Mouse (Mus musculus): ENCODE data around the gene Gm37240. TPM values are rescaled to one million over a fixed set of nuclear protein-coding genes. Genes with fewer than 3 reads are reported as not detected.

Gm37240 gene
- polyA plus RNA-seq, 1 experiment, result 0.26 TPM

GRCm38 (mm10) chr3:85212751-85213350 is 674.5 kb downstream of the Gm37240 start:
- DNase-seq (ENCODE audit: extremely low spot score in 1 of 2, low spot score in 1 of 2), result no peak

DNA sequence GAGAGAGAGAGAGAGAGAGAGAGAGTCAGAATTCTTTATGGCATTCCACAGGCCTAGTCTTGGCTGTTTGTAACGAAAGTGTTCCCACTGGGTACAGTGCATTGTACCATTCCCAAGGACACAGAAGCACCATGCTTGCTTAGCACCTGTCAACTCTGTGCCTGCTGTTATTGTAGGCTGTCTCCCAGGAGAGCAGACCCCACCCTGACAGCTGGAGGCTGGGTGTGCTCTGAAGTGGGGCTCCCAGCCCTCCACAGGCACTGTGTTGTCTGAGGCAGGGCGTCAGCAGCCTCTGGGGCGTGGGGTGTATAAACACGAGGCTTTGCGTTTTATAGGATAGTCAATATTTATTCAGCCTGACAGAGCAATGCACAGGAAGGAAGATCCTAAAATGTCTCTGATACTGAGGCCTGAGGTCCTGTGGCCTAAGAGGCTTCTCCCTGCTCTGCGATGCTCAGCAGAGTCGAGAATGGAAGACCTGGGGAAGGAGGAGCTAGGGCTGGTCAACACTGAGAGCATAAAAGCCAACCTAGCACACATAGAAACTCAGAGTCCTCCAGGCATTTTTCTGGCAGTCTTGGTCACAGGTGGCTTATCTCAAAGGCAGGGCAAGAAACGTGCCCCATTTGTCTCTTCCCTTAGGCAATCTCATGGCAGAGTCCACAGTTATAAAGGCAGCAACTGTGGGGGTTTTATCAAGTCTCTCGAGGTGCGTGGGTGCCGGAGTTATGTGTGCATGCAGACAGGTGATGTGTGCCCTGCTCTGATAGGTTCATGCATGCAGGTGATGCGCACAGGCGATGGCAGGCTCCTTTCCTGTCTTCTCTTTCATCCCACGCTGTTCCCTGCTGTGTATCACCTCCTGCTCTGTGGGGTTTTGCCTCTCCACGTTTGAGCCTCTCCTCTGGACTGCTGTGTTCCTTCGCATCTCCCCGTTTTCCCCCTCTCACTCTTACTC is 677.2 kb downstream of the Gm37240 start:
- DNase-seq (ENCODE audit: extremely low spot score in 1 of 2, low spot score in 1 of 2), result no peak

DNA sequence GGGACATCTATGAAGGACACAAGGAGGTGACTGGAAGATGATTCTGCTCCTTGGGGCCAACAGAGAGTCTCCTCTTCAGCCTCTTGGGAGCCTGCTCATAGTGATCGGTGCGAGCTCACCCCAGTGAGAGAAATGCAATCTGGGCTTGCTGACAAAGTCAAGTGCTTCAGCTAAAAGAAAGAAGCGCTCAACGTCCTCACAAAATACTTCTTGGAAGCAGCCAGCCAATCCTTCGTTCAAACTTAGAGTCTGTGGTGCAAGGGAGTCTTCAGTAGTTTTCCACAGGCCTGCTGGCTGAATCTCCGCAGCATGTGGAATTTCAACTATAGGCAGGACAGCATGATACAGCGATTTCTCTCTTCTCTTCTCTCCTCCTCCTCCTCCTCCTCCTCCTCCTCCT is 680.8 kb downstream of the Gm37240 start:
- DNase-seq (ENCODE audit: extremely low spot score in 1 of 2, low spot score in 1 of 2), result no peak

GRCm38 (mm10) chr3:85205911-85206310 is 681.4 kb downstream of the Gm37240 start:
- no peak for DNase-seq (ENCODE audit: extremely low spot score in 1 of 2, low spot score in 1 of 2)

- DNase-seq (ENCODE audit: extremely low spot score in 1 of 2, low spot score in 1 of 2), result no peak
Measured at GRCm38 (mm10) chr3:85203659-85204058, 683.7 kb downstream of the Gm37240 start.

GRCm38 (mm10) chr3:85202726-85203125 is 684.6 kb downstream of the Gm37240 start:
- DNase-seq (ENCODE audit: extremely low spot score in 1 of 2, low spot score in 1 of 2), result no peak

DNA sequence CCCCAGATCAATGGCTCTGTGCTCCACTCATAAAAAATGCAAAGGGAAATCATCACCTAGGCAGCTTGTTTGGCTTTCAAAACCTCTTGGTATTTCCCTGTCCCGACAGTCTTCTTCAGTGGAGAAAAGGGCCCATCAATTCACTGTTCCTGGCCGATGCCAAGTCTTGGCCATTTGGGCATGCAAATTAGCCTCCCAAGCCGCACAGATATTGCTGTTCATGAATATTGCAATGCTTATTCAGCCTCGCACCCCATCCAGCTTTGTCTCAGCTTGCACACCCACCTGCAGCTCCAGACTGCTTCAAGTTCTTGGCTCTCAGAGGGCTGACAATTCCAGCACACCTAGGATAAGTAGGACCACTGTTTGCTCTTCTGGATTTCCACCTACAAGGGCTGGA is 685.5 kb downstream of the Gm37240 start:
- no peak for DNase-seq (ENCODE audit: extremely low spot score in 1 of 2, low spot score in 1 of 2)

GRCm38 (mm10) chr3:85198496-85198895 is 688.8 kb downstream of the Gm37240 start:
- DNase-seq (ENCODE audit: extremely low spot score in 1 of 2, low spot score in 1 of 2), result no peak

GRCm38 (mm10) chr3:85197148-85197547 is 690.2 kb downstream of the Gm37240 start:
- no peak for DNase-seq (ENCODE audit: extremely low spot score in 1 of 2, low spot score in 1 of 2)

DNA sequence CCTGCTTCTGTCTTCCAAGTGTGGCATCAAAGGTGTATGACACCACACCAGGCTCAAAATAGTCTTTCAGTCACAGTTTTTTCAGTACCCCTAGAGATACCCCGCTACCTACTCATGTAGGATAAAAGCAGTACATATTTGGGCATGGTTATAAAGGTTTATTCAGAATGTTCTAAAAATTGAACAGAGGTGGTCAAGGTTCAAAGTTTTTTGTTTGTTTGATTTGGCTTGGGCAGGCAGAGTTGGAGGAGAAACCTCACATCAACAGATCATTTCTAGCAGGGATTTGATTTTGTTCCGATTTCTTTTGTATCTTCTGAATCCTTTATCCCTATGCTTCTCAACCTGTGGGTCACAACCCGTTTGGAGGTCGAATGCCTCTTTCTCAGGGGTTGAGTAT is 690.7 kb downstream of the Gm37240 start:
- DNase-seq (ENCODE audit: extremely low spot score in 1 of 2, low spot score in 1 of 2), result no peak

DNA sequence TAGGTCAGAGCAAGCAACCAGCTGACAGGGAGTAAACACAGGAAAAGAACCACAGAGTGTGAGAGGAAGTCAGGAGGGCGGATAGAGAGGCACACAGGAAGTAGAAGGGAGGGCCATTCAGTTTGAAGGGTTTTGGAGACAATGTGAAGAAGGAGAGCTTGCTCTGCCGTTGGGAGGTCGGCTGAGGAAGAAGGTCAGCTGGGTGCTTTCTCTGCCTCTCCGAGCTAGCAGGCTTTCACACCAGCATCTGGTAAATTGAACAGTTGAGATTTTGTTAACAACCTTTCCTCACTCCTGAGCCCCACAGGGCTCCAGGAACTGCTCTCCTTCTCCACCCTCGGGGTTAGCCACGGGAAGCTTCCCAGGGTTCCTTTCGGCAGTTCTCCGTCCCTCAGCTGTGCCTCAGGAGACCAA is 692.2 kb downstream of the Gm37240 start:
- DNase-seq (ENCODE audit: extremely low spot score in 1 of 2, low spot score in 1 of 2), result no peak

GRCm38 (mm10) chr3:85189791-85190190 is 697.5 kb downstream of the Gm37240 start:
- no peak for DNase-seq (ENCODE audit: extremely low spot score in 1 of 2, low spot score in 1 of 2)

- DNase-seq (ENCODE audit: extremely low spot score in 1 of 2, low spot score in 1 of 2), result peak; percentile 47 to 67
Measured at GRCm38 (mm10) chr3:85188364-85188763, 699.0 kb downstream of the Gm37240 start.

DNA sequence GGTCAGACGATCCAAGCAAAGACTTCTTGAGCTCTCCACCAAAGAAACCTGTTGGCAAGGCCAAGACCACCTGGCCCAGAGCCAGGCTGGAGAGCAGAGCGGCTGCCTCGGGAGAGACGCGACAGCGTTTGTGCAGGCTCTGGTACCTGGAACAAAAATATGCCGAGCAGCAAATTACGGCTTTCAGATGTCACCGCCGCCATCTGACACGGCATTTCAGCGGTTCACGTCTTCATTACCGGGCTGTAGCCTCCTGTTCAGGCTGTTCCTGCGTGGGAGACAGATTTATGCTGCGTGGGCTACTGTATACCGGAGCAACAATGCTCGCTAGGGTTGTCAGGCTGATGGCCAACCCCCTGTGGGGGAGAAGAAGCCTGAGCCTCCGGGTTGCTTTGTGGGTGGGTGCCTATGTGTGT is 700.6 kb downstream of the Gm37240 start:
- peak in 1 of 2 experiments; percentile 73 for DNase-seq (ENCODE audit: extremely low spot score in 1 of 2, low spot score in 1 of 2)

DNA sequence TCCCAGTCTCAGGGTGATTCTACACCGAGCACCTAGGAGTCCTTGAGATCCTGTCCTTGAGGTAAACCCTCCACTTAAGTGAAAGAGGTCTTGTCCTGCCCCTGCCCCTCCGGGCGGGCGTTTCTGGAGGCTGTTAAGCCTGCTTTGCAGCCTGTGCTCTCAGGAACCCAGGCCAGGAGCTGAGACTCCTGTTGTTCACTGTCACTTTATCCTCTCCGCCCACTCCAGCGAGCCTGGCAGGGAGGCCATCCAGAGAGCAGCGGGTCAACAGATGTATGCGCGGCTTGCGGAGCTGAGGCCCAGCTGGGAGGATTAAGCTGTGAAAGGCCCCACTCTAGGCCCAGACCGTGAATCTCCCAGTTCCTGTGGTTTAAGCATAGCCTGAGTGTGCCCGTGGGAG is 701.5 kb downstream of the Gm37240 start:
- no peak for DNase-seq (ENCODE audit: extremely low spot score in 1 of 2, low spot score in 1 of 2)

DNA sequence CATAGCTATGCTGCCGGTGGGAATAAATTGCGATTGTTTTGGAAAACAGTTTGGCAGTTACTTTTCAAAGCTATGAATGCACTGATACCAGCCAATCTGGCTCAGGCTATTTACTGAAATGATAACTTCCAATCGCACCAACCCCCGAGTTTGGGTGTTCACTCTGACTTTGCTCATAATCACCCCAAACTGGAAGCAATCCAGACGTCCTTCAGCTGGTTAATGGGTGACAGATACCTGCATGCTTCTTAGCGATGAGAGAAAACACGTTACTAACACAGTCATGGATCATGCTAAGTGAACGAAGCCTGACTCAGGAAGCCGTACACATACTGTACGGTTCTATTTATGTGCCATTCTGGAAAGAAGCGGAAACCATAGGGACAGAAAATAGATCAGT is 702.4 kb downstream of the Gm37240 start:
- no peak for DNase-seq (ENCODE audit: extremely low spot score in 1 of 2, low spot score in 1 of 2)

DNA sequence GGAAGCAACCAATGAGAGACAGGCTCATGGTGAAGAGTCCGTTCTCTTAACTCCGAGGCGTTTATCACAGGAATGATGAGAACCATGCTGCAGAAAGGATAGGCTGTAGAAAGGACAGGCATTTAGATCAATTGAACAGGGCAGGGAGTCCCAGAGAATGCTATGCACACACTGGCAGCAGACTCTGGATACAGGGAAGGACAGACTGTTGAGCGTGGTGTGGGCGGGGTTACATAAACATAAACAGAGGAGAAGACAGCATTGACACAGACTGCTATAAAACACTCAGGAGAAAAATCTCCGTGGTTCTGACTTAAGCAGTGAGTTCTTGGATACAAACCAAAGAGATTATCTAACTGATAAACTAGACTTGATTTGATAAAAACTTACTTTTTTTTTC is 703.2 kb downstream of the Gm37240 start:
- no peak for DNase-seq (ENCODE audit: extremely low spot score in 1 of 2, low spot score in 1 of 2)

GRCm38 (mm10) chr3:85176736-85177135 is 710.6 kb downstream of the Gm37240 start:
- DNase-seq (ENCODE audit: extremely low spot score in 1 of 2, low spot score in 1 of 2), result no peak

GRCm38 (mm10) chr3:85174542-85175469 is 712.5 kb downstream of the Gm37240 start:
- DNase-seq (ENCODE audit: extremely low spot score in 1 of 2, low spot score in 1 of 2), result no peak

DNA sequence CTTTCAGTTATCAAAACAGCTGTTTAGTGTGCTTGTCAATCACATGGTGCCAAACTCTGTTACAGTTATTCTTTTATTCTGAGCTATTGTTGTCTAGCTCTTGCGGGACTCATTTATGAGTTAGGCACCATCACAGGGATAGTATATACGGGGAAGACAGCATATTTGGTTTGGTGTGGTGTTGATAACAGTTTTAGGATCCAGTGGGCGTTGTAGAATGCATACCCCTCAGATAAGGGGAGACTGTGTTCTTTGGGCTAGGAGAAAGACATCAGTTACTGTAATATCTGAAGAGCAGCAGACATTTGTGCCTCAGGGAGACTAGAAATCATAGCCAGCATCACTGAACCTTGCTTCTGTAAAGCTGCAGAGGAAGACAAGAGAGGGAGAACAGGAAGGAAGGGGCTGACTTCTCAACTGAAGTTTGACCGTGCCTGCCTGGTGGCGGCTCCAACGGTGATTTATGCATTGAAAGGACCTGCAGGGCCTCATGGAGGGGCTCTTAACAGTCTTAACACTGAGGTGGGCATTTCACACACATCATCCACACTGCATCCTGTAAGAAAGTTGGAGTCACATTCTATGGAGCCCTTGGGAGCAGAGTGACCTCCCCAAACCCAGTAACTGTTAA is 713.8 kb downstream of the Gm37240 start:
- DNase-seq (ENCODE audit: extremely low spot score in 1 of 2, low spot score in 1 of 2), result no peak

All from frontal cortex, adult 2 months (tissue).